ENCODE assay signal across 33 mouse cellular contexts in genomic region chr2:144337701-144338100, GRCm38 (mm10). TPM values are rescaled to one million over a fixed set of nuclear protein-coding genes. Genes with fewer than 3 reads are reported as not detected.
DNase-seq lines count a peak whose midpoint lies in the region; ATAC-seq and TF ChIP-seq lines count a peak whose summit lies in the region.
"Had no signal": no experiment of that assay in that cellular context is flagged by ENCODE, and none has a peak within 500 bp of the region (broad histone marks: within the 10 kb centered on the region; RNA-seq: fewer than 3 reads in every experiment).

No protein-coding gene starts in this region.

- TF ChIP-seq EP300 in lung, postnatal 0 days (IDR thresholded peaks at IDR 0.05) = no peak

- H3K4me1 ChIP-seq in lung, postnatal 0 days (ENCODE audit: insufficient read depth, low read depth, low read length) = no peaks in the 10 kb centered on the region
- H3K4me1 ChIP-seq in megakaryocyte, embryonic 14.5 days = peaks cover 24% of the 10 kb centered on the region
- peaks cover 7% of the 10 kb centered on the region for H3K4me1 ChIP-seq in hindbrain, embryonic 13.5 days (replicated peaks)
- H3K4me1 ChIP-seq in forebrain, embryonic 10.5 days = peaks cover 6% of the 10 kb centered on the region

- peak; percentile 14 for DNase-seq in lung, postnatal 0 days (ENCODE audit: low spot score)
- no peak for DNase-seq in lung, adult 18-20 months
- DNase-seq in gastrocnemius, postnatal 36 days = no peak
- DNase-seq in forebrain, embryonic 10.5 days (ENCODE audit: extremely low spot score, low spot score) = no peak
- DNase-seq: adrenal gland, postnatal 14 days; cerebellum, adult 11-12 months; cerebellum, adult 9-11 months; gastrocnemius, postnatal 25 days; heart, postnatal 14 days; kidney, adult 9 months; kidney, postnatal 10 days; layer of hippocampus, postnatal 36 days; liver; lung, adult 2 months; lung, postnatal 14 days; right cerebral cortex, postnatal 14 days; thymus, postnatal 14 days had no signal

- no peak overlapping the region for H3K9ac ChIP-seq in lung, postnatal 0 days (replicated peaks; ENCODE audit: low read depth)
- no peak overlapping the region for H3K9ac ChIP-seq in hindbrain, embryonic 13.5 days
- H3K9ac ChIP-seq: forebrain, embryonic 13.5 days; heart, embryonic 13.5 days; midbrain, embryonic 13.5 days; neural tube, embryonic 13.5 days had no signal

- no peak for TF ChIP-seq CTCF in lung, postnatal 0 days (IDR thresholded peaks at IDR 0.05)

- H3K27ac ChIP-seq in lung, postnatal 0 days (ENCODE audit: low read length) = no peak overlapping the region
- H3K27ac ChIP-seq in hindbrain, embryonic 13.5 days = no peak overlapping the region
- no peak overlapping the region for H3K27ac ChIP-seq in forebrain, embryonic 10.5 days
- H3K27ac ChIP-seq: forebrain, embryonic 13.5 days; heart, embryonic 13.5 days; hindbrain, postnatal 0 days; midbrain, embryonic 13.5 days; neural tube, embryonic 13.5 days had no signal

- no peaks in the 10 kb centered on the region for H3K9me3 ChIP-seq in lung, postnatal 0 days (ENCODE audit: low read length)
- peaks cover 6% of the 10 kb centered on the region; the same call in 1 of the 2 replicates for H3K9me3 ChIP-seq in megakaryocyte, embryonic 14.5 days
- H3K9me3 ChIP-seq in hindbrain, embryonic 13.5 days = no peaks in the 10 kb centered on the region
- no peaks in the 10 kb centered on the region for H3K9me3 ChIP-seq in forebrain, embryonic 10.5 days
- H3K9me3 ChIP-seq: forebrain, embryonic 13.5 days; G1E; heart, embryonic 13.5 days; midbrain, embryonic 13.5 days; neural tube, embryonic 13.5 days had no signal

- peaks cover 3% of the 10 kb centered on the region; the same call in 1 of the 2 replicates for H3K27me3 ChIP-seq in lung, postnatal 0 days (replicated peaks; ENCODE audit: insufficient read depth, low read length)
- H3K27me3 ChIP-seq in megakaryocyte, embryonic 14.5 days (replicated peaks) = peaks cover 45% of the 10 kb centered on the region
- peaks cover 41% of the 10 kb centered on the region for H3K27me3 ChIP-seq in hindbrain, embryonic 13.5 days
- peaks cover 35% of the 10 kb centered on the region for H3K27me3 ChIP-seq in forebrain, embryonic 10.5 days (ENCODE audit: poor library complexity, severe bottlenecking)

- no peak for ATAC-seq in lung, postnatal 0 days
- ATAC-seq in common myeloid progenitor, adult 5-6 weeks (replicated peaks; ENCODE audit: low read depth, poor library complexity, severe bottlenecking) = peak; percentile 84
- ATAC-seq in hindbrain, embryonic 13.5 days (ENCODE audit: low FRiP score) = no peak
- ATAC-seq: forebrain, embryonic 13.5 days; hindbrain, postnatal 0 days; intestine, embryonic 16.5 days; midbrain, embryonic 13.5 days; Patski had no signal

- intact Hi-C loops in gastrocnemius, postnatal 36 days (cut with DNase I) = no loop called here

- H3K4me2 ChIP-seq in lung, postnatal 0 days (replicated peaks; ENCODE audit: low read depth, low read length) = no peak overlapping the region
- no peak overlapping the region for H3K4me2 ChIP-seq in hindbrain, embryonic 13.5 days
- H3K4me2 ChIP-seq: forebrain, embryonic 13.5 days; heart, embryonic 13.5 days; midbrain, embryonic 13.5 days; neural tube, embryonic 13.5 days had no signal

- 53% methylated on average over 8 of the region's 8 CpGs for WGBS in lung, postnatal 0 days
- 96% methylated on average over 5 of the region's 8 CpGs for WGBS in hindbrain, embryonic 13.5 days
- 83% methylated on average over 8 of the region's 8 CpGs for WGBS in forebrain, embryonic 10.5 days

- no peaks in the 10 kb centered on the region for H3K36me3 ChIP-seq in lung, postnatal 0 days (ENCODE audit: insufficient read depth, low read length)
- no peaks in the 10 kb centered on the region for H3K36me3 ChIP-seq in megakaryocyte, embryonic 14.5 days (replicated peaks; ENCODE audit: low read length)
- H3K36me3 ChIP-seq in hindbrain, embryonic 13.5 days = no peaks in the 10 kb centered on the region
- no peaks in the 10 kb centered on the region for H3K36me3 ChIP-seq in forebrain, embryonic 10.5 days (replicated peaks)
- H3K36me3 ChIP-seq: G1E; heart, embryonic 13.5 days; midbrain, embryonic 13.5 days; neural tube, embryonic 13.5 days had no signal

- H3K4me3 ChIP-seq in lung, postnatal 0 days (ENCODE audit: low read depth, low read length) = no peak overlapping the region
- H3K4me3 ChIP-seq in megakaryocyte, embryonic 14.5 days (replicated peaks) = peak overlapping the region; percentile 77
- no peak overlapping the region for H3K4me3 ChIP-seq in hindbrain, embryonic 13.5 days
- H3K4me3 ChIP-seq in forebrain, embryonic 10.5 days = no peak overlapping the region
- H3K4me3 ChIP-seq: forebrain, embryonic 13.5 days; heart, embryonic 13.5 days; midbrain, embryonic 13.5 days; neural tube, embryonic 13.5 days had no signal

RNA-seq across cellular contexts. Expression of gene Ovol2, which starts 5.8 kb away (rescaled TPM):
- 3.9 and 4.0 TPM in 2 replicates for polyA plus RNA-seq in lung, postnatal 0 days (2015; fragmentation: Nextera tagmentation; extraction: Ambion mirVana)
- not detected in 2 replicates for total RNA-seq in common myeloid progenitor, adult 5-6 weeks (2017)
- polyA plus RNA-seq in megakaryocyte, embryonic 14.5 days (2012; ENCODE audit: insufficient read depth, low replicate concordance) = not detected in 2 replicates
- not detected for total RNA-seq in gastrocnemius, postnatal 36 days (2021)
- polyA plus RNA-seq in hindbrain, embryonic 13.5 days (2015; fragmentation: Nextera tagmentation; extraction: Ambion mirVana) = not detected in 2 replicates
- 0.20 and 0.36 TPM in 2 replicates for polyA plus RNA-seq in forebrain, embryonic 10.5 days (2016; fragmentation: Nextera tagmentation; extraction: Ambion mirVana)
- total RNA-seq: adrenal gland, postnatal 14 days; gastrocnemius, postnatal 25 days; heart, adult 8-10 months; heart, postnatal 14 days; hindbrain, postnatal 0 days; megakaryocyte-erythroid progenitor cell, adult 5-6 weeks had no signal
- polyA plus RNA-seq: C2C12; forebrain, embryonic 13.5 days; G1E; midbrain, embryonic 13.5 days; Patski had no signal

RNA-seq across cellular contexts. Expression of gene Kat14, which starts 31.1 kb away (rescaled TPM):
- polyA plus RNA-seq in lung, postnatal 0 days (2015; fragmentation: Nextera tagmentation; extraction: Ambion mirVana) = 19.1 and 21.9 TPM in 2 replicates
- 34.7 and 44.2 TPM in 2 replicates for total RNA-seq in common myeloid progenitor, adult 5-6 weeks (2017)
- polyA plus RNA-seq in megakaryocyte, embryonic 14.5 days (2012; ENCODE audit: insufficient read depth, low replicate concordance) = 2.8 and 5.0 TPM in 2 replicates
- total RNA-seq in gastrocnemius, postnatal 36 days (2021) = 10 to 100 TPM; 15.4 to 19.4 TPM
- polyA plus RNA-seq in hindbrain, embryonic 13.5 days (2015; fragmentation: Nextera tagmentation; extraction: Ambion mirVana) = 29.6 and 33.3 TPM in 2 replicates
- 64.7 and 65.7 TPM in 2 replicates for polyA plus RNA-seq in forebrain, embryonic 10.5 days (2016; fragmentation: Nextera tagmentation; extraction: Ambion mirVana)

RNA-seq across cellular contexts. Expression of gene Pet117, which starts 31.1 kb away (rescaled TPM):
- 1.6 and 2.5 TPM in 2 replicates for polyA plus RNA-seq in lung, postnatal 0 days (2015; fragmentation: Nextera tagmentation; extraction: Ambion mirVana)
- 19.5 TPM in 1 of 2 replicates, not detected in the other for total RNA-seq in common myeloid progenitor, adult 5-6 weeks (2017)
- polyA plus RNA-seq in megakaryocyte, embryonic 14.5 days (2012; ENCODE audit: insufficient read depth, low replicate concordance) = not detected in 2 replicates
- total RNA-seq in gastrocnemius, postnatal 36 days (2021) = 1 to 10 TPM; 4.5 to 5.6 TPM
- 2.4 and 4.3 TPM in 2 replicates for polyA plus RNA-seq in hindbrain, embryonic 13.5 days (2015; fragmentation: Nextera tagmentation; extraction: Ambion mirVana)
- 0.81 TPM in 1 of 2 replicates, not detected in the other for polyA plus RNA-seq in forebrain, embryonic 10.5 days (2016; fragmentation: Nextera tagmentation; extraction: Ambion mirVana)
- total RNA-seq: G1E; hindbrain, postnatal 0 days; megakaryocyte-erythroid progenitor cell, adult 5-6 weeks had no signal
- polyA plus RNA-seq: large intestine, adult 2 months; lung, adult 2 months; urinary bladder, adult 2 months had no signal
